Mouse (Mus musculus): ENCODE data around the gene Gm21961.

- TF ChIP-seq CTCF (IDR thresholded peaks at IDR 0.05; ENCODE audit: borderline replicate concordance, control insufficient read depth, extremely low read depth, insufficient read depth, low read length, poor library complexity): no peak
- no peak for TF ChIP-seq POLR2A (IDR thresholded peaks at IDR 0.05; ENCODE audit: control insufficient read depth, extremely low read depth, insufficient read depth, low read length, poor library complexity)
Observed at GRCm38 (mm10) chr15:65014804-65015203, at the start of gene Gm21961.

Measured in thymus, adult 2 months (tissue).